Mouse (Mus musculus) kidney, postnatal 14 days (tissue): ENCODE data around the gene D8Ertd738e.

Experiments used
- DNase-seq: peaks from one replicate; pipeline ENCODE4 v3.0.0; 2022; ENCODE audit warnings: mixed read lengths

D8Ertd738e gene

DNA sequence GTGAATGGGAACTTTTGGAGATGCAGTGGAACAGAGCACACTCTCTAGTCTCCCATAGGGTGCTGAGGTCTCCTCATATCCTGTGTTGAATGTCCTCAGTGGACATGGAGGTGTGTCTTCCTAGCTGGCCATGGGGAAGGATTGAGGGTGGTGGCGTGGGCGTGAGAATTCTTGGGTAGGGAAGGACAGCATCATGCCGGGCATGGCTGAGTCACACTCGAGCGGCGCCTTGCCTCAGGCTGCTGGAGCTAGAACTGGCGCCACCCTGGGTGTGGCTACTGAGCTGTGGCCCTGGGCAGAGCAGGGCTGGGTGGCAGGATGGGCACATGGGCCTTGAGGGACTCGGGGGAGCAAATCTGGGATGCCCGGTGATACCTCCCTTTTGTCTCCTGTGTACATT lies 47.1 kb downstream of the D8Ertd738e start:
- DNase-seq = peak; percentile 66

- peak; percentile 77 for DNase-seq
Observed at GRCm38 (mm10) chr8:84201545-84202245, 47.8 kb downstream of the D8Ertd738e start.

GRCm38 (mm10) chr8:84200652-84201544 lies 48.6 kb downstream of the D8Ertd738e start:
- DNase-seq = peak; percentile 90

- DNase-seq = peak; percentile 37
Observed at GRCm38 (mm10) chr8:84200126-84200555, 49.4 kb downstream of the D8Ertd738e start.

DNA sequence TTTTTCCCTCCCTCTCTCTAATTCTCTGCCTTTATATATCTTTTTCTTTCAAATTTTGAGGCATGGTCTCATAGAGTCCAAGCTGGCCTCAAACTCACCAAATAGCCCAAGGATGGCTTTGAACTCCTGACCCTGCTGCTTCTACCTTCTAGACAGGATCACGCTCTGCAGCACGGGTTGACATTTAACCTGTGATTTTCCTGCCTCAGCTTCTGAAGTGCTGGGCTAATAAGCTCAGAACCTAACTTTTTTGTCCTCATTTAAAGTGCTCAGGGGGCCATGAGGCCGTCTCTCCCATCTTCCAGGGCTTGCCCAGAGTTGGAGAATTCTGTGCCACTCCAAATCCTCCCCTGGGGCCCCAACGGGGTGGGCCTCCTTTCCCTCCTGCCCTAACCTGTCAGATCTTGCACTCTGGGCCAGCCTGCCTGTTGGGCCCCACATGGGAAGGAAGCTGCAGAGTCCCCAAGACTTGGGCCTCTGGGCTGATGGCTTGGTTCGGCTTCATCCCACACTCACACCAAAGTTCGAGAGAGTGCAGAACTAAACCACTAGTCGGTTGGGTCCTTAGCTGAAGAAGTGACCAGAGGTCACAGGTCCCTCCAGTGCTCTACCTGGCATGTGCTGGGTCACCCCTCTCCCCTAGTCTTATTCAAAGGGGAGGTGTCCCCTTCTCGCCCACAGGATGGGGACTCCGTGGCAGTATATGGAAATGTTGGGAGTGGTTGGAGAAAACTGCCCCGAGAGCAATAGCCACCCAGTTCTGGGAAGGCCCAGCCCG lies 50.0 kb downstream of the D8Ertd738e start:
- DNase-seq = no peak

GRCm38 (mm10) chr8:84198871-84199270 lies 50.6 kb downstream of the D8Ertd738e start:
- DNase-seq = no peak

DNA sequence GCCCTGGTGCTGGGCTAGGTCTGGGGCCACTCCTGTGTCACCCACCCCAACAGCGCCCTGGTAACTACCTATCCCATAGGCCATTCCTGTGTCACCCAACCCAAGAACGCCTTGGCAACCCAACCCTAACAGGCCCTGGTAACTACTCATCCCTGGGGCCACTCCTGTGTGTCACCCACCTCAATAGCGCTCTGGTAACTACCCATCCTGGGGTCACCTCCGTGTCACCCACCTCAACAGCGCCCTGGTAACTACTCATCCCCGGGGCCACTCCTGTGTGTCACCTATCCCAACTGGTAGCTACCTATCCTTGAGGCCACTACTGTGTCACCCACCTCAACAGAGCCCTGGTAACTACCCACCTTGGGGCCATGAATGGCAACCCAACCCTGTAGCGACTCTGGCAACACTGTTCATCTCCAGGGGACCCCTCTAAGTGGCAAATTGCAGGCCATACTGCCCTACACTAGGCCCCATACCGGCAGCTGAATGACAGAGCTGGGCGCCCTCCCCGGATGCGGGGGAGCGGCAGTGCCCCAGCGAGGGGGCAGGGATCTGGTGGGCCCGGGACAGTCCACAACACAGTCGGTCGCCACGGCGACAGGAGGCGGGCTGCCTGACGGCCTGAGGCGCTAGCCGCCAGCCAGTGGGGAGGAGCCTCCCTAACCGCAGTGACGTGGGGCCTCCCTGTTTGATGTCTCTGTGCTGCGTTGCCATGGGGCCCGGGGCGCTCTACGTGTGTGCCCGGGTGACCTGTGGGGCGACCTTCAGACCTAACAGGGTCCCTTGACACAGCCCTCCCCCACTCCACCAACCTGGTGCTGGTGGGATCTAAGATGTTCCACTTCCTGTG lies 51.4 kb downstream of the D8Ertd738e start:
- peak; percentile 92 for DNase-seq

- peak; percentile 94 for DNase-seq
Observed at GRCm38 (mm10) chr8:84197141-84197921, 52.2 kb downstream of the D8Ertd738e start.
